Mouse (Mus musculus) right cerebral cortex, postnatal 10 days (tissue): ENCODE results near the gene Olfr521.
"Not testable (repeated sequence)": the region's sequence is repeated elsewhere in the genome, so short reads cannot be mapped to it uniquely, and the experiment has no call there.

ENCODE experiments used
- DNase-seq, 2 experiments: peaks; one replicate each; pipeline ENCODE4 v3.0.0; 2021; ENCODE audit warnings: low spot score in 2 of 2

The Olfr521 gene

GRCm38 (mm10) chr7:99763207-99763606 lies at the start of gene Olfr521:
Olfr521 (plus strand) TSS chr7:99763507.
- no peak for DNase-seq

- no peak for DNase-seq
These were observed 46.8 kb upstream of the Olfr521 start for GRCm38 (mm10) chr7:99716536-99716935.

GRCm38 (mm10) chr7:99729973-99730372 lies 33.3 kb upstream of the Olfr521 start, which contains the start of gene Olfr520:
Olfr520 (plus strand) TSS chr7:99730273.
- no peak for DNase-seq

- no peak for DNase-seq
These were observed 28.7 kb upstream of the Olfr521 start for GRCm38 (mm10) chr7:99734612-99735011.

GRCm38 (mm10) chr7:99735491-99735890 lies 27.8 kb upstream of the Olfr521 start:
- DNase-seq: not testable (repeated sequence)

GRCm38 (mm10) chr7:99739276-99739675 lies 24.0 kb upstream of the Olfr521 start:
- peak; percentile 30 to 45 for DNase-seq

- no peak for DNase-seq
These were observed 18.1 kb downstream of the Olfr521 start for GRCm38 (mm10) chr7:99781385-99781784.

GRCm38 (mm10) chr7:99781916-99782315 lies 18.6 kb downstream of the Olfr521 start:
- no peak for DNase-seq

- peak in 1 of 2 experiments; percentile 72 for DNase-seq
These were observed 20.1 kb downstream of the Olfr521 start for GRCm38 (mm10) chr7:99783421-99783820.

- no peak for DNase-seq
These were observed 22.2 kb downstream of the Olfr521 start for GRCm38 (mm10) chr7:99785553-99785952.

- no peak for DNase-seq
These were observed 23.5 kb downstream of the Olfr521 start for GRCm38 (mm10) chr7:99786774-99787173.

- DNase-seq: no peak
These were observed 24.6 kb downstream of the Olfr521 start for GRCm38 (mm10) chr7:99787935-99788334.

- DNase-seq: no peak
These were observed 25.3 kb downstream of the Olfr521 start for GRCm38 (mm10) chr7:99788563-99788962.

GRCm38 (mm10) chr7:99790816-99791215 lies 27.5 kb downstream of the Olfr521 start:
- DNase-seq: no peak

- DNase-seq: no peak
These were observed 30.8 kb downstream of the Olfr521 start for GRCm38 (mm10) chr7:99794096-99794495.

- DNase-seq: peak; percentile 42 to 44
These were observed 32.1 kb downstream of the Olfr521 start for GRCm38 (mm10) chr7:99795192-99795981.

- DNase-seq: no peak
These were observed 33.2 kb downstream of the Olfr521 start for GRCm38 (mm10) chr7:99796471-99796870.

- no peak for DNase-seq
These were observed 34.0 kb downstream of the Olfr521 start for GRCm38 (mm10) chr7:99797261-99797660.

- DNase-seq: peak; percentile 76 to 79
These were observed 34.8 kb downstream of the Olfr521 start for GRCm38 (mm10) chr7:99797911-99798647.

- no peak for DNase-seq
These were observed 35.8 kb downstream of the Olfr521 start for GRCm38 (mm10) chr7:99799118-99799517.

GRCm38 (mm10) chr7:99803535-99803934 lies 40.2 kb downstream of the Olfr521 start:
- no peak for DNase-seq

- DNase-seq: not testable (repeated sequence)
These were observed 40.7 kb downstream of the Olfr521 start for GRCm38 (mm10) chr7:99804033-99804432.

- no peak for DNase-seq
These were observed 42.0 kb downstream of the Olfr521 start for GRCm38 (mm10) chr7:99805340-99805739.
